Mouse (Mus musculus): ENCODE results near the gene Tnni3k.
A peak's percentile ranks its signal among the peaks of the same experiment; 100 is the strongest.

Tnni3k gene

GRCm38 (mm10) chr3:155055231-155055916 lies at the start of gene Tnni3k:
Gene Tnni3k (minus strand): TSS chr3:155055407.
- peak; percentile 27 for DNase-seq (ENCODE audit: inconsistent ontology term)

- DNase-seq (ENCODE audit: inconsistent ontology term): no peak
Observed at GRCm38 (mm10) chr3:155099266-155099665, 44.1 kb upstream of the Tnni3k start.

GRCm38 (mm10) chr3:155093116-155093956 lies 38.1 kb upstream of the Tnni3k start, which contains the start of the genes Fpgt and Lrriq3:
Gene Fpgt (minus strand): TSS chr3:155093403.
Gene Lrriq3 (plus strand): TSS chr3:155093434.
- DNase-seq (ENCODE audit: inconsistent ontology term): peak; percentile 95

GRCm38 (mm10) chr3:155092081-155092480 lies 36.9 kb upstream of the Tnni3k start:
- DNase-seq (ENCODE audit: inconsistent ontology term): peak; percentile 75

GRCm38 (mm10) chr3:155077908-155078307 lies 22.7 kb upstream of the Tnni3k start:
- DNase-seq (ENCODE audit: inconsistent ontology term): peak; percentile 78

- DNase-seq (ENCODE audit: inconsistent ontology term): no peak
Observed at GRCm38 (mm10) chr3:155059449-155059822, 4.2 kb upstream of the Tnni3k start.

- DNase-seq (ENCODE audit: inconsistent ontology term): no peak
Observed at GRCm38 (mm10) chr3:155058800-155059448, 3.7 kb upstream of the Tnni3k start.

GRCm38 (mm10) chr3:155057566-155057965 lies 2.4 kb upstream of the Tnni3k start:
- peak; percentile 89 for DNase-seq (ENCODE audit: inconsistent ontology term)

- peak; percentile 22 for DNase-seq (ENCODE audit: inconsistent ontology term)
Observed at GRCm38 (mm10) chr3:155056606-155057005, 1.4 kb upstream of the Tnni3k start.

GRCm38 (mm10) chr3:155053189-155053588 lies 2.0 kb downstream of the Tnni3k start:
- DNase-seq (ENCODE audit: inconsistent ontology term): no peak

- DNase-seq (ENCODE audit: inconsistent ontology term): peak; percentile 37
Observed at GRCm38 (mm10) chr3:155052021-155052420, 3.2 kb downstream of the Tnni3k start.

GRCm38 (mm10) chr3:155039012-155039836 lies 16.0 kb downstream of the Tnni3k start:
- peak; percentile 61 for DNase-seq (ENCODE audit: inconsistent ontology term)

GRCm38 (mm10) chr3:155034323-155034722 lies 20.9 kb downstream of the Tnni3k start:
- DNase-seq (ENCODE audit: inconsistent ontology term): no peak

- no peak for DNase-seq (ENCODE audit: inconsistent ontology term)
Observed at GRCm38 (mm10) chr3:155030200-155030599, 25.0 kb downstream of the Tnni3k start.

GRCm38 (mm10) chr3:155002781-155003180 lies 52.4 kb downstream of the Tnni3k start:
- no peak for DNase-seq (ENCODE audit: inconsistent ontology term)

GRCm38 (mm10) chr3:155001056-155001455 lies 54.2 kb downstream of the Tnni3k start:
- peak; percentile 41 for DNase-seq (ENCODE audit: inconsistent ontology term)

GRCm38 (mm10) chr3:154992678-154993077 lies 62.5 kb downstream of the Tnni3k start:
- DNase-seq (ENCODE audit: inconsistent ontology term): no peak

GRCm38 (mm10) chr3:154979101-154979500 lies 76.1 kb downstream of the Tnni3k start:
- DNase-seq (ENCODE audit: inconsistent ontology term): no peak

- no peak for DNase-seq (ENCODE audit: inconsistent ontology term)
Observed at GRCm38 (mm10) chr3:154971626-154972025, 83.6 kb downstream of the Tnni3k start.

GRCm38 (mm10) chr3:154970981-154971380 lies 84.2 kb downstream of the Tnni3k start:
- DNase-seq (ENCODE audit: inconsistent ontology term): no peak

GRCm38 (mm10) chr3:154961284-154961683 lies 93.9 kb downstream of the Tnni3k start:
- DNase-seq (ENCODE audit: inconsistent ontology term): no peak

Data from Muller cell, postnatal 12 days (primary cell).